Mouse (Mus musculus): ENCODE measurements around the gene Ifne. TPM values are rescaled to one million over a fixed set of nuclear protein-coding genes. Genes with fewer than 3 reads are reported as not detected.

The Ifne gene
- not detected for polyA plus RNA-seq (2014; fragmentation: Illumina TruSeq; extraction: RNeasy Lipid Tissue Mini Kit (QIAGEN cat#74804); ENCODE audit: low read depth, low replicate concordance)

GRCm38 (mm10) chr4:88880101-88880500 is at the start of gene Ifne:
Gene Ifne, minus strand, starts transcription at chr4:88880201.

GRCm38 (mm10) chr4:88849698-88850097 is 30.3 kb downstream of the Ifne start, which contains the start of gene Ifna1:
Gene Ifna1, plus strand, starts transcription at chr4:88850087.

GRCm38 (mm10) chr4:88841438-88841911 is 38.5 kb downstream of the Ifne start, which contains the start of gene Ifna4:
Gene Ifna4, plus strand, starts transcription at chr4:88841861.

GRCm38 (mm10) chr4:88835225-88835624 is 44.8 kb downstream of the Ifne start, which contains the start of gene Ifna5:
Gene Ifna5, plus strand, starts transcription at chr4:88835525.

Other genes with a start within 250 kb of the Ifne start
- gene C87499, start 245.8 kb downstream of the Ifne start, polyA plus RNA-seq (2014; fragmentation: Illumina TruSeq; extraction: RNeasy Lipid Tissue Mini Kit (QIAGEN cat#74804); ENCODE audit: low read depth, low replicate concordance), result not detected
- not detected for gene Ifna13, start 235.7 kb downstream of the Ifne start, polyA plus RNA-seq (2014; fragmentation: Illumina TruSeq; extraction: RNeasy Lipid Tissue Mini Kit (QIAGEN cat#74804); ENCODE audit: low read depth, low replicate concordance)
- not detected for gene Ifna16, start 203.3 kb downstream of the Ifne start, polyA plus RNA-seq (2014; fragmentation: Illumina TruSeq; extraction: RNeasy Lipid Tissue Mini Kit (QIAGEN cat#74804); ENCODE audit: low read depth, low replicate concordance)
- gene Ifna2, start 196.3 kb downstream of the Ifne start, polyA plus RNA-seq (2014; fragmentation: Illumina TruSeq; extraction: RNeasy Lipid Tissue Mini Kit (QIAGEN cat#74804); ENCODE audit: low read depth, low replicate concordance), result not detected
- gene Ifnab, start 188.8 kb downstream of the Ifne start, polyA plus RNA-seq (2014; fragmentation: Illumina TruSeq; extraction: RNeasy Lipid Tissue Mini Kit (QIAGEN cat#74804); ENCODE audit: low read depth, low replicate concordance), result not detected
- gene Gm26566, start 158.4 kb downstream of the Ifne start, polyA plus RNA-seq (2014; fragmentation: Illumina TruSeq; extraction: RNeasy Lipid Tissue Mini Kit (QIAGEN cat#74804); ENCODE audit: low read depth, low replicate concordance), result not detected
- 192 TPM for gene Klhl9, start 157.7 kb downstream of the Ifne start, polyA plus RNA-seq (2014; fragmentation: Illumina TruSeq; extraction: RNeasy Lipid Tissue Mini Kit (QIAGEN cat#74804); ENCODE audit: low read depth, low replicate concordance)
- gene Gm13271, start 125.3 kb downstream of the Ifne start, polyA plus RNA-seq (2014; fragmentation: Illumina TruSeq; extraction: RNeasy Lipid Tissue Mini Kit (QIAGEN cat#74804); ENCODE audit: low read depth, low replicate concordance), result not detected
- not detected for gene Gm13283, start 120.1 kb downstream of the Ifne start, polyA plus RNA-seq (2014; fragmentation: Illumina TruSeq; extraction: RNeasy Lipid Tissue Mini Kit (QIAGEN cat#74804); ENCODE audit: low read depth, low replicate concordance)
- gene Gm13290, start 106.4 kb downstream of the Ifne start, polyA plus RNA-seq (2014; fragmentation: Illumina TruSeq; extraction: RNeasy Lipid Tissue Mini Kit (QIAGEN cat#74804); ENCODE audit: low read depth, low replicate concordance), result not detected
- gene Gm13289, start 103.3 kb downstream of the Ifne start, polyA plus RNA-seq (2014; fragmentation: Illumina TruSeq; extraction: RNeasy Lipid Tissue Mini Kit (QIAGEN cat#74804); ENCODE audit: low read depth, low replicate concordance), result not detected
- not detected for gene Gm13272, start 100.4 kb downstream of the Ifne start, polyA plus RNA-seq (2014; fragmentation: Illumina TruSeq; extraction: RNeasy Lipid Tissue Mini Kit (QIAGEN cat#74804); ENCODE audit: low read depth, low replicate concordance)
- gene Ifnz, start 98.1 kb downstream of the Ifne start, polyA plus RNA-seq (2014; fragmentation: Illumina TruSeq; extraction: RNeasy Lipid Tissue Mini Kit (QIAGEN cat#74804); ENCODE audit: low read depth, low replicate concordance), result not detected
- gene Gm13276, start 94.5 kb downstream of the Ifne start, polyA plus RNA-seq (2014; fragmentation: Illumina TruSeq; extraction: RNeasy Lipid Tissue Mini Kit (QIAGEN cat#74804); ENCODE audit: low read depth, low replicate concordance), result not detected
- gene Gm13277, start 91.6 kb downstream of the Ifne start, polyA plus RNA-seq (2014; fragmentation: Illumina TruSeq; extraction: RNeasy Lipid Tissue Mini Kit (QIAGEN cat#74804); ENCODE audit: low read depth, low replicate concordance), result not detected
- gene Gm13278, start 88.7 kb downstream of the Ifne start, polyA plus RNA-seq (2014; fragmentation: Illumina TruSeq; extraction: RNeasy Lipid Tissue Mini Kit (QIAGEN cat#74804); ENCODE audit: low read depth, low replicate concordance), result not detected
- not detected for gene Gm13275, start 85.7 kb downstream of the Ifne start, polyA plus RNA-seq (2014; fragmentation: Illumina TruSeq; extraction: RNeasy Lipid Tissue Mini Kit (QIAGEN cat#74804); ENCODE audit: low read depth, low replicate concordance)
- gene Gm13279, start 82.8 kb downstream of the Ifne start, polyA plus RNA-seq (2014; fragmentation: Illumina TruSeq; extraction: RNeasy Lipid Tissue Mini Kit (QIAGEN cat#74804); ENCODE audit: low read depth, low replicate concordance), result not detected
- not detected for gene Gm13285, start 80.5 kb downstream of the Ifne start, polyA plus RNA-seq (2014; fragmentation: Illumina TruSeq; extraction: RNeasy Lipid Tissue Mini Kit (QIAGEN cat#74804); ENCODE audit: low read depth, low replicate concordance)
- gene Gm13287, start 76.9 kb downstream of the Ifne start, polyA plus RNA-seq (2014; fragmentation: Illumina TruSeq; extraction: RNeasy Lipid Tissue Mini Kit (QIAGEN cat#74804); ENCODE audit: low read depth, low replicate concordance), result not detected
- gene Gm13288, start 74.7 kb downstream of the Ifne start, polyA plus RNA-seq (2014; fragmentation: Illumina TruSeq; extraction: RNeasy Lipid Tissue Mini Kit (QIAGEN cat#74804); ENCODE audit: low read depth, low replicate concordance), result not detected
- not detected for gene Ifna7, start 64.0 kb downstream of the Ifne start, polyA plus RNA-seq (2014; fragmentation: Illumina TruSeq; extraction: RNeasy Lipid Tissue Mini Kit (QIAGEN cat#74804); ENCODE audit: low read depth, low replicate concordance)
- gene Ifna11, start 60.2 kb downstream of the Ifne start, polyA plus RNA-seq (2014; fragmentation: Illumina TruSeq; extraction: RNeasy Lipid Tissue Mini Kit (QIAGEN cat#74804); ENCODE audit: low read depth, low replicate concordance), result not detected
- not detected for gene Ifna6, start 52.8 kb downstream of the Ifne start, polyA plus RNA-seq (2014; fragmentation: Illumina TruSeq; extraction: RNeasy Lipid Tissue Mini Kit (QIAGEN cat#74804); ENCODE audit: low read depth, low replicate concordance)
- not detected for gene Ifna5, start 44.7 kb downstream of the Ifne start, polyA plus RNA-seq (2014; fragmentation: Illumina TruSeq; extraction: RNeasy Lipid Tissue Mini Kit (QIAGEN cat#74804); ENCODE audit: low read depth, low replicate concordance)
- not detected for gene Ifna4, start 38.3 kb downstream of the Ifne start, polyA plus RNA-seq (2014; fragmentation: Illumina TruSeq; extraction: RNeasy Lipid Tissue Mini Kit (QIAGEN cat#74804); ENCODE audit: low read depth, low replicate concordance)
- not detected for gene Ifna1, start 30.1 kb downstream of the Ifne start, polyA plus RNA-seq (2014; fragmentation: Illumina TruSeq; extraction: RNeasy Lipid Tissue Mini Kit (QIAGEN cat#74804); ENCODE audit: low read depth, low replicate concordance)